Mouse (Mus musculus) thymus, adult 2 months (tissue): ENCODE measurements at regions not wholly inside any gene's neighbourhood (a gene's known extent, or its start where the extent isn't known, plus 50 kb on each side); places are given as distances from the start of the nearest gene placed in this dataset.

Experiments used
- CTCF ChIP-seq: fragments of 200-500 bp; IDR thresholded peaks from 2 replicates; pipeline ENCODE4 v1.5.1; 2012; ENCODE audit warnings: mild to moderate bottlenecking, control low read depth, low read length, moderate library complexity, borderline replicate concordance; ENCODE audit not compliant: control insufficient read depth, poor library complexity, insufficient read depth; ENCODE audit errors: extremely low read depth
- POLR2A ChIP-seq: fragments of 200-500 bp; IDR thresholded peaks from 2 replicates; pipeline ENCODE4 v1.6.1; 2012; ENCODE audit warnings: mild to moderate bottlenecking, low read length, control low read depth, moderate library complexity; ENCODE audit not compliant: control insufficient read depth, poor library complexity, insufficient read depth; ENCODE audit errors: extremely low read depth

GRCm38 (mm10) chr13:113438872-113439271 lies 145.9 kb downstream of the BC067074 start:
- no peak for TF ChIP-seq POLR2A
- no peak for TF ChIP-seq CTCF
